12 mouse cellular contexts compared by ENCODE assay signal in the genomic region with DNA sequence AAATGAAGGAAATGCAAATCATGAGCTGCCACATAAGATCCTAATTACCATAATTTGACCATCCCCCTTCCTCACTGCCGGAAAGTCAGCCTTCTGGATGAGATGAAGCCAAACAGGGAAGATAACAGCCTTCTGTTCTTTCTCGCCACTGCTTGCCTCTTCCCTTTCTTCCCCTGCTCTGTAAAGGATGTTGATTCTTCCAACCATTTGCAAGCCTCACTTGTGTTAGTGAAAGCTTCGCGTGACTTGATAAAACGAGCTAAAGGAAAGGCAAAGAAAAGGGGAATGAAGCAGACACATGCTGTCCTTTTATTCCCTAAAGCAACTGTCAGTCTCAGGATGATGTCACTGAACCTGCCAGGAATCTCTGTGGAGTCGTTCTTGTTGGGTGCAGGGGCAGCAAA.
DNase-seq lines count a peak whose midpoint lies in the region; ATAC-seq and TF ChIP-seq lines count a peak whose summit lies in the region.
"Had no signal": no experiment of that assay in that cellular context is flagged by ENCODE, and none has a peak within 500 bp of the region (broad histone marks: within the 10 kb centered on the region; RNA-seq: fewer than 3 reads in every experiment).

No protein-coding gene starts in this region.

- TF ChIP-seq CTCF in forebrain, postnatal 0 days (IDR thresholded peaks at IDR 0.05; ENCODE audit: low read depth) = no peak
- TF ChIP-seq CTCF in hindbrain, postnatal 0 days (IDR thresholded peaks at IDR 0.05; ENCODE audit: low read depth) = no peak

- 8% methylated on average over 6 of the region's 6 CpGs for WGBS in forebrain, postnatal 0 days
- WGBS in hindbrain, postnatal 0 days = 5% methylated on average over 6 of the region's 6 CpGs
- WGBS in neural tube, embryonic 15.5 days = 19% methylated on average over 6 of the region's 6 CpGs

- H3K9me3 ChIP-seq in forebrain, postnatal 0 days (ENCODE audit: low read length) = no peaks in the 10 kb centered on the region
- no peaks in the 10 kb centered on the region for H3K9me3 ChIP-seq in hindbrain, postnatal 0 days (ENCODE audit: low read length)
- H3K9me3 ChIP-seq in neural tube, embryonic 15.5 days (replicated peaks) = no peaks in the 10 kb centered on the region

- peak overlapping the region; percentile 31; the same call in 1 of the 2 replicates for H3K9ac ChIP-seq in forebrain, postnatal 0 days
- H3K9ac ChIP-seq in hindbrain, postnatal 0 days (replicated peaks; ENCODE audit: low read length) = no peak overlapping the region
- H3K9ac ChIP-seq in neural tube, embryonic 15.5 days (replicated peaks) = no peak overlapping the region

- no peaks in the 10 kb centered on the region for H3K36me3 ChIP-seq in forebrain, postnatal 0 days (ENCODE audit: insufficient read depth)
- no peaks in the 10 kb centered on the region for H3K36me3 ChIP-seq in hindbrain, postnatal 0 days (ENCODE audit: insufficient read depth, low read length)
- H3K36me3 ChIP-seq in neural tube, embryonic 15.5 days = no peaks in the 10 kb centered on the region

- H3K4me1 ChIP-seq in forebrain, postnatal 0 days (ENCODE audit: insufficient read depth) = peaks cover 10% of the 10 kb centered on the region; the same call in 1 of the 2 replicates
- H3K4me1 ChIP-seq in hindbrain, postnatal 0 days (ENCODE audit: insufficient read depth, low read length) = peaks cover 7% of the 10 kb centered on the region; the same call in 1 of the 2 replicates
- H3K4me1 ChIP-seq in neural tube, embryonic 15.5 days = peaks cover 9% of the 10 kb centered on the region; the same call in 1 of the 2 replicates

- peak; percentile 85 for ATAC-seq in forebrain, postnatal 0 days
- peak; percentile 91 for ATAC-seq in hindbrain, postnatal 0 days
- ATAC-seq in neural tube, embryonic 15.5 days (ENCODE audit: low FRiP score) = no peak; the same call in 1 of the 2 replicates

- no peaks in the 10 kb centered on the region for H3K27me3 ChIP-seq in forebrain, postnatal 0 days (ENCODE audit: insufficient read depth, low read length)
- H3K27me3 ChIP-seq in hindbrain, postnatal 0 days (ENCODE audit: insufficient read depth, low read length) = no peaks in the 10 kb centered on the region
- no peaks in the 10 kb centered on the region for H3K27me3 ChIP-seq in neural tube, embryonic 15.5 days (replicated peaks)

- peak overlapping the region; percentile 31 for H3K27ac ChIP-seq in forebrain, postnatal 0 days (ENCODE audit: low read depth, low read length)
- H3K27ac ChIP-seq in hindbrain, postnatal 0 days = peak overlapping the region; percentile 28; the same call in 1 of the 2 replicates
- no peak overlapping the region for H3K27ac ChIP-seq in neural tube, embryonic 15.5 days (replicated peaks)

- peak; percentile 20 for DNase-seq in left cerebral cortex, postnatal 4 days
- no peak for DNase-seq in left cerebral cortex, postnatal 10 days (ENCODE audit: extremely low spot score in 1 of 2, low spot score in 2 of 2)
- peak; percentile 57 for DNase-seq in forebrain, postnatal 0 days
- DNase-seq in hindbrain, postnatal 0 days (ENCODE audit: low spot score) = peak; percentile 66
- DNase-seq in adrenal gland, postnatal 36 days = no peak
- DNase-seq in spleen, postnatal 14 days (ENCODE audit: low spot score in 2 of 2) = no peak
- DNase-seq: adrenal gland, postnatal 14 days; cerebellum, adult 9-11 months; kidney, adult 18-20 months; thymus, postnatal 25 days had no signal

- H3K4me3 ChIP-seq in forebrain, postnatal 0 days (ENCODE audit: low read depth, low read length) = no peak overlapping the region
- no peak overlapping the region for H3K4me3 ChIP-seq in hindbrain, postnatal 0 days (ENCODE audit: low read length)
- H3K4me3 ChIP-seq in neural tube, embryonic 15.5 days (replicated peaks) = no peak overlapping the region
- H3K4me3 ChIP-seq: erythroblast, embryonic 14.5 days had no signal

- H3K4me2 ChIP-seq in forebrain, postnatal 0 days (ENCODE audit: low read depth) = peak overlapping the region; percentile 14; the same call in 1 of the 2 replicates
- H3K4me2 ChIP-seq in hindbrain, postnatal 0 days (ENCODE audit: low read depth, low read length) = peak overlapping the region; percentile 29; the same call in 1 of the 2 replicates
- peak overlapping the region; percentile 9; the same call in 1 of the 2 replicates for H3K4me2 ChIP-seq in neural tube, embryonic 15.5 days

- intact Hi-C loops in left cerebral cortex, postnatal 4 days (cut with DNase I) = no loop called here
- intact Hi-C loops in left cerebral cortex, postnatal 10 days (cut with DNase I) = no loop called here

Comparison
In these comparisons a context has a peak if more than half of its experiments do, and no peak if none do; other contexts are left out.
1. DNase-seq: peak in left cerebral cortex, postnatal 4 days (single experiment), forebrain, postnatal 0 days (single experiment) and hindbrain, postnatal 0 days (single experiment); none in left cerebral cortex, postnatal 10 days (0 of 2), adrenal gland, postnatal 36 days (0 of 2) and spleen, postnatal 14 days (0 of 2).
2. Peak in every context shown above with its lines, with median percentiles within 50 percentile points of each other: H3K4me2 ChIP-seq.